Mouse (Mus musculus): ENCODE measurements around the gene Ctrl.

The Ctrl gene

DNA sequence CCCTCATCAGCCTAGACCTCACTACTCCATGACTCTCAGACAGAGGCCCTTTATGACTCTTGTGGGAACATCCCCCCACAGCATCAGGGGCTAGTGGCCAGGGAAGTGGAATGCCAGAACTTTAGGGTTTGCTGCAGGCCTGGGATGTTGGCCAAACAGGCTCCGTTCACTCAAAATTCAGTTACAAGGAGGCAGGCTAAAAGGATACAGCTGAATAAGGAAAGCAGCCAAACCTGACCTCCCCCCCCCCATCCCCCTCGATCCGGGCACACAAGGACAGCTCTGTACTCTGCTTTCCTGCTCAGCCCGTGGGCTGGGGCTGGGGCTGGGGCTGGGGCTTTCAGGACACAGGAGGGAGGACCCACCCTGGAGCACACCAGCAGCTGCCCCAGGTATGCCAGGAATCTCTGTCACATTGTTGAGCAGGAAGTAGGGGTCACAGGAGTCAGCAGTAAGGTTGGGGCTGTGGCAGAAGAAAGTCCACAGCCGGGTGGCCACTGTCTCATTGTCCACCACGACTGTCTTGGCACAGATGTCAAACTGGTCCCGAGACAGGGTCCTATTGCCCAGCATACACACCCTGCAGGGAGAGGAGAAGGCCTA lies 17.5 kb upstream of the Ctrl start:
- POLR2A ChIA-PET, result interaction anchor here in 2 of 4 experiments (0.6 to 1.3 kb wide), 4 partner anchors 12 to 51 kb away, joined by 3 to 5 read pairs (median 3); partner anchors contain the start of genes Pskh1 (in 1 of the 2) and Psmb10 (in 1 of the 2)
- CTCF ChIA-PET, result no interaction called here

DNA sequence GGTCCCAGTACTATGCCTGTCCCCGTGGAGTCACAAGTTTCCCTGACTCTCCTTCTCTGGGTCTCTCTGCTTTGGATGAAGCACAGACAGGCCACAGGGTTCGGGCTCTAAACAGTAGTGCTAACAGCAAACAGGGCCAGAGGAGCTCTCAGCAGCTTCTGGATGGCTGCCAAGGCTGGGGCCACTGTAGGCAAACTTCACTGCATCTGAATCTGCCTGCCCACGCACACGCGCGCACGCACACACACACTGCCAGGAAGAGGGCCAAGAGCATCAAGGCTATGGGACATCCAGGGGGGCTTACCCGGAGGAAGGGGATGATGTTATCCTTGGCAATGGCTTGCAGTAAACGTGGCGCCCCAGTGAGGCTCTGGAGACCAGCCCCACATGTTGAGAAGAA lies 15.7 kb upstream of the Ctrl start:
- POLR2A ChIA-PET, result interaction anchor here in 3 of 4 experiments (0.5 to 1.4 kb wide), 5 partner anchors 10 to 314 kb away, joined by 3 read pairs; partner anchors contain the start of genes Pskh1 (in 1 of the 3), Ranbp10 (in 1 of the 3) and Tsnaxip1 (in 1 of the 3)
- CTCF ChIA-PET, result interaction anchor here in 1 of 4 experiments (1.3 kb wide), 1 partner anchor 19 kb away, joined by 3 read pairs; no protein-coding TSS in a partner anchor

DNA sequence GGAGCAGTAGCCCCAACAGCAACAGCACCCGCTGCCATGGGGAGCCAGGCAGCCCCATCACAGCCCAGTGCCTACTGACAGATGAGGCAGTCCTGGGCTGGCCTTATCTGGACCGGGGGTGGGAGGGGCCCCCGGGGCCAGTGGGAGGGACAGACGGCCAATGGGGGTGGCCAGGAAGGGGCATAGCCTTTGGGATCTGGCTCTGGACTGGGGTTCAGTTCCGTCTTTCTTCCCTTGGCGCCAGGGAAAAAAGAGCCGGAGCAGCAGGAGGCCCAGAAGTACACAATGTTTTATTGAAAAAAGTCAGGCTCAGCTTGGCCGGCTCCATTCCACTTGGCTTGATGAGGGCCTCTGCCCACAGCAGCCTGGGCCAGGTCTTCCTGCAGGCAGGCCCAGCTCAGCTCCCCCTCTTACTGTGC lies 9.7 kb upstream of the Ctrl start, which contains the start of gene Lcat:
TSS of gene Lcat (minus strand) at position 62 of the 419 bp plus-strand sequence.
- POLR2A ChIA-PET, result interaction anchor here in 2 of 4 experiments (1.1 to 1.5 kb wide), 4 partner anchors 13 to 282 kb away, joined by 3 to 4 read pairs (median 4); no protein-coding TSS in a partner anchor
- CTCF ChIA-PET, result interaction anchor here in 1 of 4 experiments (0.6 kb wide), 1 partner anchor 12 kb away, joined by 3 read pairs; no protein-coding TSS in a partner anchor

DNA sequence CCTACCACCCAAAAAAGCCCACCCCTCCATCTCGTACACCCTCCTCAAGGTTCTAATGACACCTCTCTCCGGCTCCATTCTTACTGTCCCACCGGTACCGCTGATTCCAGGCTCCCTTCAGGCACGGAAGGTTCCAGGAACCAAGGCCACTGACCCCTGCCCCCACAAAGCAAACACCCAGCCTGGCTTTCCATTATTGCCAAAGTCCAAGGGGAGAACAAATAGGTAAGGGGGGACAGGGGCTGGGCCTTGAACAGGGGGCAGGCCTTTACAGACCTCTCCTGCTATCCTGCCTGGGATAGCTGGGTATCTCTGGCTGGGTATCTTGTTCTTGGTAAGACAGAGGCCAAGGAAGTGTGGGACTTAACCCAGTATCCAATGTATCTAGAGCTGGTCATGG lies 8.9 kb upstream of the Ctrl start:
- CTCF ChIA-PET, result interaction anchor here in 1 of 4 experiments (0.6 to 1.4 kb wide), 2 partner anchors 12 to 13 kb away, joined by 3 read pairs; no protein-coding TSS in a partner anchor
- POLR2A ChIA-PET, result interaction anchor here in 2 of 4 experiments (0.5 to 1.5 kb wide), 4 partner anchors 16 to 113 kb away, joined by 3 to 4 read pairs (median 4); no protein-coding TSS in a partner anchor

DNA sequence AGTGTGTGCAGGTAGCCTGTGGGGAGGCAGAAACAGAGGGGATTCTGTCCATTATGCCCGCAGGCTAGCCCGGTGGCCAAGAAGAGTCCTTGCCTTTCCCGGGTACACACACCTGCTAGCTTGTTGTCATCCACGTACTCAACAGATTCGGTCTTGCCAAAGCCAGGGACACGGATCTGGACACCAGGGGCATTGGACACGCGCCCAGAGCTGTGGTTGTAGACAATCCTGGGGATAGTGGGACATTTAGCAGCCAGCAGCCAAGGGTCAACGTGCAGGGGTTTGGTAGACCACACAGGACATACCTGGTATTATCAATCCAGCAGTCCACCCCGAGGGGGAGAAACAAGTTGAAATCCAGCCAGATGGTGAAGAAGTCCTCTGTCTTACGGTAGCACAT lies 8.4 kb upstream of the Ctrl start:
- POLR2A ChIA-PET, result interaction anchor here in 2 of 4 experiments (0.5 to 1.5 kb wide), 6 partner anchors 11 to 114 kb away, joined by 3 to 4 read pairs (median 3); partner anchors contain the start of gene Nrn1l (in 1 of the 2)
- CTCF ChIA-PET, result interaction anchor here in 2 of 4 experiments (1.4 to 1.5 kb wide), 2 partner anchors 11 to 171 kb away, joined by 3 read pairs; no protein-coding TSS in a partner anchor

DNA sequence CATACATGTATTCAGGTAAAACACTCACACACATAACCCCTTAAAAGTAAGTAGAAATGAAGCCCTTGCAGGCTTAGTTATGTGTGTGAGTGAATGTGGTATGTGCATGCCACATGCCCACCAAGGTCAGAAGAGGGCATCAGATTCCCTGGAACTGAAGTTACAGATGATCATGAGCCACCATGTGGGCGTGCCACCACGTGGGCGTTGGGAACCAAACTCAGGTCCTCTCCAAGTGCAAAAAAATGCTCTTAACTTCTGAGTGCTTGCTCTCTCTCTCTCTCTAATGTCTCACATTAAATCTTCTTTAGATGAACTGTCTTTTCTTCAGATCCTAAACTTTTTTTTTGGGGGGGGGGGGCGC lies 4.6 kb upstream of the Ctrl start, which contains the start of gene Psmb10:
TSS of gene Psmb10 (minus strand) at position 139 of the 364 bp plus-strand sequence.
- ChIA-PET CTCF (interaction anchor here in 1 of 4 experiments (0.6 kb wide), 1 partner anchor 56 kb away, joined by 4 read pairs; no protein-coding TSS in a partner anchor), POLR2A (interaction anchor here in 1 of 4 experiments (0.8 to 1.1 kb wide), 4 partner anchors 8 to 139 kb away, joined by 3 to 8 read pairs (median 3); no protein-coding TSS in a partner anchor)

DNA sequence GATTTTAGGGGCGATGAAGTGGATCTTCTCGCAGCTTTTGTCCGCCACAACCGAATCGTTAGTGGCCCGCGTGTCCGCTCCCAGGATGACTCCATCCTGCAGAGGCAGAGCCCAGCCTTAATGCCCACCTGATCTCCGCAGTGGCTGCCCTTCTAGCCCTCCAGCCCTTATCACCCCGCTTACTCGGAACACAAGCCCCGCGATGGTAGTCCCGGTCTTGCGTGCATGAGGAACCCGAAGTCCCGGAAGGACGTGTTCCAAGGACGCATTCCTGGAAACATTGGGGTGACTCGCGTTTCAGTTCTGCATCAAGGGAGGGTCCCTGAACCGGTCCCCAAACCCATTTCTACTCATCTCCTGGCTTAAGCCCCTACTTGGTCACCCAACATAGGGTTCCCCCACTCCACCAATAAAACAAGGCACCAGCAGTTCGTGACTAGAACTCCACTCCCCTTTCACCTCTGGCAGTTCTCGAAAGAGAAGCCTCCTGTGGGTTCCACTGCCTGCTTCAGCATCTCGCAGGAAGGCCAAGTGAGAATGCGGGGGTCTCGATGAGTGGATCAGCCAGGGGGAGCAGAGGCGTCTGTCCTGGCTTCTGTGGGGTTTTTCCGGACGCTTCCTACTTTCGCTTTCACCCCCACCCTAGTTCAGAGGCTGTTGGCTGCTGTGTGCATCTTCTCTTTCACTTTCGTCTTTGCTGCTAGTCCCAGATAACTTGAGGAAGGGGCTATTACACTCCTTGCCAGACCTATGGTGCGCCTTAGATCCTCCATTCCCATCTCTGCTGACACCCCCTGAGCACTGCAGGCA lies 4.0 kb upstream of the Ctrl start:
- CTCF ChIA-PET, result interaction anchor here in 3 of 4 experiments (0.7 to 1.5 kb wide), 6 partner anchors 13 to 341 kb away, joined by 3 to 4 read pairs (median 3); no protein-coding TSS in a partner anchor
- POLR2A ChIA-PET, result interaction anchor here (0.6 to 2.8 kb wide), 29 partner anchors 9 to 300 kb away, joined by 3 to 21 read pairs (median 5); partner anchors contain the start of genes Edc4 (in 2 of the 4), Nutf2 (in 2 of the 4), Acd (in 1 of the 4) and Agrp (in 1 of the 4)

DNA sequence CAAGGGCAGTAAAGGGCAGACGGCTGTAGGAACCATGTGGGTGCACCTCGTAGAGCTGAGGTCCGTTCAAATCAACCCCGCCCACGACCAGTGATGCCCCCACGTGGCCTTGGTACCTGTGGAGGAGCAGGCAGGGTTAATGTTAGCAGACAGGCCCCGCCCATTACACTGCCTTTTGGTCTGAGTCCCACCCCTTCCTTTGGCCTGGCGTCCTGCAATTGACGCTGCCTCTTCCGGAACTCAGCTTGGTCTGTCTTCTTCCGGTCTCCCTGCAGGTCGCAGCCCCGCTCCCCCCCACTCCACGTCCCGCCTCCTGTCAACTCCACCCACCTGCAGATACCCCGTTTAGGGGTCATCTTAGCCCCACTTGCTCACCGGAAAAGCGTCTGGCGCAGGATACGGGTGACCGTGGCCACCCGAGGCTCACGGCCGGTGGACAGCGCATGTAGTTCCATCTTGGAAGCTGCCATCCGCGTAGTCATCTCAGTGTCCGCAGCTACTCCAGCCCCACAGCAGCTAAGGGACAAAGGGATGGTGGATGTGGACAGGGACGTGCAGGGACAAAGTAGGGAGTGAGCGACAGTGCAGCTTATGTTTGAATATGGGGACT lies 3.3 kb upstream of the Ctrl start:
- ChIA-PET POLR2A (interaction anchor here (0.5 to 2.8 kb wide), 41 partner anchors 9 to 300 kb away, joined by 3 to 21 read pairs (median 4); partner anchors contain the start of genes Edc4 (in 2 of the 4), Nutf2 (in 2 of the 4), Acd (in 1 of the 4) and Agrp (in 1 of the 4)), CTCF (interaction anchor here in 3 of 4 experiments (0.6 to 1.5 kb wide), 10 partner anchors 12 to 926 kb away, joined by 3 to 8 read pairs (median 3); no protein-coding TSS in a partner anchor)

DNA sequence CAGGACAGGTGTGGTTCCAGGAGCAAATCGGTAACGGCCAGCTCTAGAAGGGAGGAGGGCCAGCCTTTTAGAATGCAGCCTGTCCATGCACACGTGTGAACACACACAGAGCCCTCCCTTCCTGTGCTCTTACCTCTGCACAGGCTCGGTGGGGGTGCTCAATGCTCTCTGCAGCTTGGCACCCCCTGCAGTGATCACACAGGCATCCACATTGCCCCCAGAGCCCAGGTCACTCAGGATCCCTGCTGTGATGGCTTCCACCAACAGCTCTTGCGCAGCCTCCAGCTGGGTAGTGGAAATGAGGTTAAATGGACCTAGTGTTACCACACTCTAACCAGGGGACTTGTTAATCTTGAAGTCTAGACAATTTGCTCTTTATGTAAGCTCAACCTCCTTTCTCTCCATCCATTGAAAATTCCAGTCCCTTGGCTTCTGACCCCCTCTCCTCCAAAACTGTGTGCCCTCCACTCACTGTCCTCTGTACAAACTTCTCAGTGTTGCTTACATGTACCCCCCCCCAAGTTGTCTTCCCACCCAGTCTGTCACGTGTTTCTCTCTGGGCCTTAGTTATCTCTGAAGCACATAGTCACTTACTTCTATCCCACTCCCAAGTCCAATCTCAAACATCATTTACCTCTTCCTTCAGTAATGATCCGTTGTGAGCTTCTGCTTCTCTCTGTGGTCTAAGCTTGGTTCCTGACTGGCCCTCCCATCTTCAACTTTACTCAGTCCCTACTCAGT lies 2.4 kb upstream of the Ctrl start:
- POLR2A ChIA-PET, result interaction anchor here (0.5 to 2.8 kb wide), 27 partner anchors 9 to 341 kb away, joined by 3 to 21 read pairs (median 4); partner anchors contain the start of genes Agrp (in 1 of the 4), Edc4 (in 1 of the 4), Nfatc3 (in 1 of the 4) and Nutf2 (in 1 of the 4)
- CTCF ChIA-PET, result interaction anchor here in 3 of 4 experiments (0.6 to 1.5 kb wide), 6 partner anchors 44 to 925 kb away, joined by 3 to 8 read pairs (median 4); no protein-coding TSS in a partner anchor

DNA sequence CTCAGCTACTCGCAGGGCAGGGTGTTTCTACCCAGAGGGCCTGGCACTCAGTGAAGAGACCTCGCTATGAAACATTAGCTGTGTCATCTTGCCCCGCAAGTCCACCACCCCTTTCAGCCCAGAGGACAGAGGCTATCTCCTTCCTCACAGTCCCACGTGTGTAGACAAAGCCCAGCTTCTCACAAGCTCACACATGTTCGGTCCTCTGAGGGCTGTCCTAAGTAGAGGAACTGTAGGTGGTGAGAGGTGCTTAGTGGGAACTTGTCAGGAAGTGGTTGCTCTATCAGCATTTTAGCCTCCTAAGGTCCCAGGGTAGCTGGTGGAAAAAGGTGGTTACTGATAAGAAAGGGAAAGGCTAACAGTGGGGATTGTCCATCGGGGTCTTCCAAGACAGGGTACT lies 1.4 kb upstream of the Ctrl start:
- POLR2A ChIA-PET, result interaction anchor here in 2 of 4 experiments (0.8 to 2.8 kb wide), 3 partner anchors 8 to 44 kb away, joined by 5 to 21 read pairs (median 16); no protein-coding TSS in a partner anchor

DNA sequence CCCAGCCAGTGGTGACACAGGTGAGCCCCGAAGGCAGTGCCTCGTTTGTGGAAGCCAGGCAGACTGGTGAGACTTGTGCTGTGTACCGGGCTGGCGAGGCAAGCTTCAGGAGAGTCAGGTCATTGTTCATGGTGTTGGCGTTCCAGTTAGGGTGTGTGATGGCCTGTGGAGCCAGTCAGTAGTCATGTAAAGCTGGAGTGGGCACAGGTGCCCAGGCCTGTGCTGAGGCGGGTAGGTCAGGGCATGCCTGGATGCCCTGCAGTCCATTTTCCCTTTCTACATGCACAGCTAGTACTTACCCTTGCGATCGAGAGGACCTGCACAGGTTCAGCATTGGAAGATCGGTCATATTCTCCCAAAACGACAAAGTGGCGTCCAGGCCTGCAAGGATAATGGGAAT lies 1.1 kb downstream of the Ctrl start:
- ChIA-PET POLR2A (interaction anchor here in 1 of 4 experiments (1.3 to 1.4 kb wide), 2 partner anchors 32 to 67 kb away, joined by 3 read pairs; partner anchors contain the start of gene Pskh1), CTCF (interaction anchor here in 2 of 4 experiments (1.0 to 1.4 kb wide), 2 partner anchors 44 to 97 kb away, joined by 3 to 5 read pairs; no protein-coding TSS in a partner anchor)

More for the DNA sequence above, 1.4 kb upstream of the Ctrl start:
- CTCF ChIA-PET, result interaction anchor here in 1 of 4 experiments (1.2 kb wide), 1 partner anchor 221 kb away, joined by 3 read pairs; no protein-coding TSS in a partner anchor

DNA sequence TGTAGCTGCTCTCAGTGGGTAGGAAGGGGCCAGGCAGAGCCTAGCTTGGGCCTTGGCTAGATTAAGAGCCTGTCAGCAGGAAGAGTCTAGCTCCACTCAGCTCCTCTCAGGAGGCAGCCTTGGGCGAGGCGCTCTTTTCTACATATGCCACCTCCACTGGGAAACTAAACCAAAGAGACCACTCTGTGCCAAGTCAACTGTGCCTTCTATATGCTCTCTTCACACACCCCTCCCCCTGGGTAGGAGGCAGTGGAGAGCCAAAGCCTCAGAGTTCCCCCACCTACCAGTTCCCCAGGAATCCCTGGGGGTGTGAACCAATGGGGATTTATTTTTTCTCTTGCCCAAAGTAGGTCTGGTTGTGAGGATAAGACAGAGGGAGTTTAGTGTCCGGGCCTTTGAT lies 2.4 kb downstream of the Ctrl start:
- ChIA-PET CTCF (interaction anchor here (0.5 to 2.5 kb wide), 62 partner anchors 8 to 335 kb away, joined by 3 to 24 read pairs (median 5); partner anchors contain the start of genes Nrn1l (in 3 of the 4), Pskh1 (in 2 of the 4), Thap11 (in 2 of the 4) and Nfatc3 (in 1 of the 4)), POLR2A (interaction anchor here in 3 of 4 experiments (0.6 to 2.3 kb wide), 23 partner anchors 13 to 313 kb away, joined by 3 to 17 read pairs (median 4); partner anchors contain the start of genes Nutf2 (in 2 of the 3), Pskh1 (in 2 of the 3), Ctcf (in 1 of the 3) and Dus2 (in 1 of the 3))

DNA sequence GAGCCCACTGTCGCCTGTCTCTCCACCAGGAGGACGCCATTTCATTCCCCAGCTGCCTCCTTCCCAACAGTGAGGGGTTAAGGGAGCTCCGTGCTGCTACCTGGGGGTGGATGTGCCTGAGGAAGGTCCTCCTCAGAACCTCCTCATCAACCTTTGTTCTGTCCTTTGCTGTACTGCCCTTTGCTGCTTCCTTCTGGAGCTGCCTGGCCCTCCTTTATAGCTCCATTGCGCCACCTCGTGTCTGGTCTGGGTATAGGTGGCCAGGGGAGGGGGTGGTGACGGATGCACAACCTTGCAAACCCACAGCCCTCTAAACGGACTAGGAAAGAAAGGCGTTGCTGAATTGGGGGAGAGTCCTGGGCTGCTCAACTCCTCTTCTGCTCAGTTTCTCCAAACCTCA lies 3.1 kb downstream of the Ctrl start:
- POLR2A ChIA-PET, result interaction anchor here in 3 of 4 experiments (0.6 to 2.5 kb wide), 30 partner anchors 8 to 308 kb away, joined by 3 to 18 read pairs (median 4); partner anchors contain the start of genes Nutf2 (in 2 of the 3), Pskh1 (in 2 of the 3), Ranbp10 (in 2 of the 3) and Tsnaxip1 (in 2 of the 3)
- CTCF ChIA-PET, result interaction anchor here (0.5 to 2.5 kb wide), 89 partner anchors 9 to 684 kb away, joined by 3 to 24 read pairs (median 4); partner anchors contain the start of genes Nrn1l (in 3 of the 4), Nfatc3 (in 2 of the 4), Pskh1 (in 2 of the 4) and Slc12a4 (in 2 of the 4)

DNA sequence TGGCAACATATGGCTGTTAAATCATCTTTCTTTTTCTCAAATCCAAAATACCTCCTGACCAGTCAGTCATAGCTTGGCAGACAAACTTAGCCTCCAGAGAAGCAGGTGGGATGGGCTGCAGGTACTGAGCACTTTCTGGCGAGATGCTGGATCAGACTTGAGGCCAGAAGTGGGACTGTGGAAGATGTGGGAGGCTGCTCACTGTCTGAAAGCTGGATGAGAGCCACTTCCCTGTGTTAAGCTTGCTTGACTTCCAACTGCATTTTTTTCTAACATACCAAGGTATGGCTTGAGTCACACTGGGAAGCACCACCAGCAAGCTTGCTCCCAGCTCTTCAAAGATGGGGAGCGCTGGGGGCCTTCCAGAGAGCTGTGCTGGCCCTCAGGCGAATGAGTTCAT lies 8.5 kb downstream of the Ctrl start:
- ChIA-PET CTCF (interaction anchor here in 2 of 4 experiments (0.6 to 1.0 kb wide), 3 partner anchors 35 to 645 kb away, joined by 3 to 5 read pairs (median 4); no protein-coding TSS in a partner anchor), POLR2A (interaction anchor here (0.5 to 3.4 kb wide), 23 partner anchors 8 to 131 kb away, joined by 3 to 21 read pairs (median 3); partner anchors contain the start of genes Pskh1 (in 3 of the 4), Slc12a4 (in 2 of the 4) and Nutf2 (in 1 of the 4))

DNA sequence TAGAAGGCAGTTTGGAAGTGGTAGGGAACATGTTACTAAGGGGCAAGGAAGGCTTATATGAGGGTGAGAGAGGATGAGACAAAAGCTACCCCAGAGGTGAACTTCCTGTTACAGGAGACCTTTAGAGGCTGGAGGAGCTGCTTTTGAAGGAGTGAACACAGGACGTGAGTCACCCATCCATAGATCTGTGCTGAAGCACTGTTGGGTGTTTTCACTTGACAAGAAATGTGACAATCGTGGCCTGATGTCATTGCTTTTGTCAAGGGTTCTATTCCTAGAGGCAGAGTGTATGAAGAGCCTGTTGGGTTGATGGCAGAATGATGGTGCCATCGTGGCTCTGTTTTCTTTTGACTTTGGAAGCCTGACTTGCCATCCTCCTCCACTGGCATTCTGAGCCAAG lies 14.3 kb downstream of the Ctrl start:
- CTCF ChIA-PET, result interaction anchor here in 2 of 4 experiments (1.2 to 1.6 kb wide), 2 partner anchors 11 to 65 kb away, joined by 3 to 5 read pairs; no protein-coding TSS in a partner anchor
- POLR2A ChIA-PET, result interaction anchor here in 1 of 4 experiments (1.7 to 4.7 kb wide), 2 partner anchors 10 to 11 kb away, joined by 5 to 18 read pairs; no protein-coding TSS in a partner anchor

Measured in embryonic stem cell, embryonic (primary cell).